Mouse (Mus musculus) heart, adult 2 months (tissue): ENCODE results near the gene Fibcd1.

Source experiments
- CTCF ChIP-seq: fragments of 200-600 bp; IDR thresholded peaks from 2 replicates; pipeline ENCODE4 v1.8.1; 2022; ENCODE audit warnings: antibody characterized with exemption, mild to moderate bottlenecking, moderate library complexity
- POLR2A ChIP-seq: fragments of 200-500 bp; IDR thresholded peaks from 2 replicates; pipeline ENCODE4 v1.6.1; 2011; ENCODE audit warnings: mild to moderate bottlenecking, low read depth, low read length, control low read depth; ENCODE audit not compliant: insufficient read depth

DNA sequence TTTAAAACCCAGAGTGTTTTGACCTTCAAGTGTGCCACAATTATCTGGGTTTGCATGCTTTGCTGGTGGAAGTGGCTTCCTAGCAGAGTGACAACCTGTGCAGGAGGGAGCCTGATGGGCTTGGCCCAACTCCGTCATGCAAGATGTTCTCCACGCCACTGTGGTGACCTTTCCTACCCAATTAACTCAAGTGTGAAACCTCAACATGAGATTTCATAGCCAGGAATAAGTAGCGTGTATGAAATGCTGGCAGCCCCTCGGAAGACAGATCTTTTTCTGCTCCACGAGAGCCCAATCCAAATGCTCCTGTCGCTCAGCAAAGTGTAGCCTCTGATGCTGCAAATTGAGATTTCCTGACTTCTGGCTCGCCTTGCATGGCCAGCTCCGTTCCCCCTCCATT lies 54.5 kb downstream of the Fibcd1 start:
- no peak for TF ChIP-seq POLR2A
- TF ChIP-seq CTCF = no peak
